Mouse (Mus musculus) granulocyte monocyte progenitor cell, adult 5-6 weeks (primary cell): ENCODE data around the gene Fkbp10. TPM values are rescaled to one million over a fixed set of nuclear protein-coding genes. Genes with fewer than 3 reads are reported as not detected.

Experiments used
- ATAC-seq: replicated peaks from 2 replicates; pipeline ENCODE4 v1.8.0; 2016; ENCODE audit warnings: mild to moderate bottlenecking, moderate TSS enrichment, inconsistent platforms; ENCODE audit not compliant: poor library complexity, severe bottlenecking
- total RNA-seq, 2 experiments: library from RNA; stranded (forward) in 1 of 2; stranded (reverse) in 1 of 2; fragments of 200-712, 200-1000 nt in 1 of 2; fragments of >200 nt in 1 of 2; fragmentation: Nextera tagmentation in 1 of 2; gene quantifications; 2 replicates each; pipeline ENCODE4 v1.2.3; 2014 to 2017

Fkbp10 gene
- total RNA-seq (2014; fragmentation: Nextera tagmentation) (not detected in 2 replicates), total RNA-seq (2017) (not detected in 2 replicates)

DNA sequence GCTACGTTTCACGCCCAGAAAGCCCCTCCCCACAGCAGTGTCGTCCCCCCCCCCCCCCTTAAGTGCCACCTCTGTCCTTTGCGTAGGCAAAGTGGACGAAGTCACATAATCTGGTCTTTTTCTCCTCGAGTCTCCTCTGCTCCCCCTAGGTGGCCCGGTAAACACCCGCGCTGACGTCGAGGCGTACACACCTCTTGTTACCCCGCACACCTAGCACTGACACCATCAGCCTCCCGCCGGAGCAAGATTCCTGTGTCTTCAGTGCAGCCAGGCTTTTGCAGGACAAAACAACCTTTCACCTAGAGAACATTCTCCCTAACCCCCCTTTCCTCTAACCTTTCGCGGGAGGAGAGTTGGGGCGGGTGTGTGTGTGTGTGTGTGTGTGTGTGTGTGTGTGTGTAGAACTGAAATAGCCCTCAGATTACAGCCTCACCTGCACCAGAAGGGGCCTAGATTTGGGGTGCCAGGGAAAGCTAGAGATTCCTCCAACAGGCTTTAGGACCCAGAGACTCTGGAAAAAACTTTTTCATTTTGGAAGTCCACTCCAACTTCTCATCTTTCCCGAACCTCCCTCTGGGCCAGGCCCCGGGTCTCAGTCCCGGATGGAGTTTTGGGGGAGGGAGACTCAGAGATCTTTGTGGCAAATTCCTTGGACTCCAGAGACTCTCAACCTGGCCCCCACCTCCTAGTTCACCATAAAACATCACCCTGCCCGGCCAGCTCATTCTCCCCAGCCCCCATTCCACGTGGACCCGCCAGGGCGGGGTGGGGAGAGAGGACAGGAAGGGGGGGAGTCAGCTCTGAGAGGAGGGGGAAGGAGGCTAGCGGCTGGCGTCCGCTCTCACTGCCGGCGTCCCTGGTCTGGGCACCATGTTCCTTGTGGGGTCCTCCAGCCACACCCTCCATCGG lies at the start of gene Fkbp10:
TSS of gene Fkbp10 (plus strand) at position 784 of the 909 bp plus-strand sequence.
- ATAC-seq = peak; percentile 15; the same call in 1 of the 2 replicates

DNA sequence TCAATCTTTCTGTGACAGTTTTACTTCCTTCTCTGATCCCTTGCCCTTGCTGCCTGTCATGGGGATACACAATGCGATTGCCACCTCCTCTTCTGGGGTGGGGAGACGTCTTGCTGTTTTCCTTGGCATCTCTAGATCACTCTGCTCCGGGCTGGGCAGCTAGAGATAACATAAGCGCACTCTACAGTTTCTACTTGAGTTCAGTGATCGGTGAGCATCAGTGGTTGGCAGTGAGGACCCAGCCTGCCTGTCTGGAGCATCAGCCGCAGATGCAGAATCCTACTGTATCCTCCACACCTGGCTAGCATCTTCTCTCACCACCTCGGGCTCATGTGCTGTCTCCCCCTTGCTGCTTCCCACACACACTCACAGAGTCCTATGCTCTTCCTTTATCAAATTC lies 46.4 kb upstream of the Fkbp10 start:
- no peak; the same call in 1 of the 2 replicates for ATAC-seq

DNA sequence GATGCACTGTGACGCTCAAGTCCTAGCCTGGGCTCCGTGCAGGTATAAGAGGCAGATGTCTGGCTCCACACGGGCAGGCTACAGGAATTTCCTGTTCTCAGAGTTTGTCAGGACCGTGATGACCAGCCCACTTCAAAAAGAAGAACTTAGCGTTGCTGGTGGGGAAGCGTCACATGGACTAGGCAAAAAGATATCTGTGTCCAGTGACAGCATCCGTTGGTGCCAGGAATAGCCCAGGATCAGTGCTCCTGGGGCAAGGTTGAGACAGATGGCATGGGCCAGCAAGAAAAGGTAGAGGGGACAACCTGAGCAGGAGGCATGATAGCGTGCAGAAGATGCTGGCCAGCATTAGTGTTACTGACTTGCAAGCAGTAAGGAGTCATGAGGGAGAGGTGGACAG lies 45.7 kb upstream of the Fkbp10 start:
- 0 out of 2 replicates have a peak, but pooled peaks have one; percentile 34 for ATAC-seq

DNA sequence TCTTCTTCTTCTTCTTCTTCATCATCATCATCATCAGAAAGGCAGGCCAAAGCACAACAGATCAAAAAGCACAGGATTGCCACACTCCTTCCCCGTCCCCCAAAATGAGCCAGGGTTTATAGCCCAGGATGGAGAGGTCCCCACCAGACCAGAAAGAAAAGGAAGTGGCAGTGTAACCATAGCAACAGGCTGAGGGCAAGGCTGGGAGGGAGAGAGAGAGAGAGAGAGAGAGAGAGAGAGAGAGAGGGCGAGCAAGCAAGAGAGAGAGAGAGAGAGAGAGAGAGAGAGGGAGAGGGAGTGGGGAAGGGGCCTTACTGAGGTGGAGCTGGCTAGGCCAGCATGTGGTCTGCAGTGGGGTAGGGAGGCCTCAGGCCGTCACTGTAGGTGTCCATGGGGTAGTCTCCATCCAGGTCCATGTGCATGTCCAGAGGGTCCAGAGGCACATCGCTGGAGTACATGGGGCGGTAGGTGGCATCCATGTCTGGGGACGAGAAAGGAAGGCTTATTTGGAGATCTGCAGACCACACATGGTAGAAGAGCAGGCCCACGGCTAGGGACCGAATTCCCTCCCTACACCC lies 43.4 kb upstream of the Fkbp10 start:
- ATAC-seq = peak; percentile 79

DNA sequence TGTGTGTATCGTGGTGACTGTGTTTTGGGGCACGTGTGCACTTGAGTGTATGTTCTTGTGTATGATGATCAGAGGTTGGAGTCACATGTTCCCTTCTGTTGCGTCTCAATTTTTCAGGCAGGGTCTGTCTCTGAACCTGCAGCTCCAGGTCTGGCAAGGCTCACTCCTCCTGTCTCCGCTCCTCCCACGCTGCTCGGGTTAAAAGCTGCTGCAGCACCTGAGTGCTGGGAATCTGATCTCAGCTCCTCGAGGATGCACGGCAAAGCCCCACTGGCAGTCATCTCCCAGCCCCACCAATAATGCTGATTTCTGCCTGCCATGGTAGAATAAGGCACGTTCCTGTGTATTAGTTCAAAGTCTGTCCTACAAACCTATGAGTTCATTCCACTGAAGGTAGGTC lies 40.4 kb upstream of the Fkbp10 start:
- no peak for ATAC-seq

DNA sequence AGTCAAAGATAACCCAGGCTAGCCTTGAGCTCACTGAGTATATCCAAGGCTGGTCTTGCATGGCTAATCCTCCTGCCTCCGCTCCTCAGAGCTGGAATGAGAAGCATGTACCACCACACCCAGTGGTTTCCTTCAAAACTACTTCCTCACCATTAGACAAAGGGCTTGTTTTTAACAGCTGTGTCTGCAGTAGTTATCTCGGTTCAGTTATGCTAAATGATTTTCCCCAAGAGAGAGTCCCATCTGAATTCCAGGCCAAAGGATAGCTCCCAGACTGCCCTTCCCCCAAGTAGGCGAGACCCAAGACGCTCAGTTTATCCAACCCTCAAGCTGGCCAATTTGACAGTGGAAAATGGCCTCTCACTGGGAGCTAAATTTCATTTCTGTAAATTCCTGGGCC lies 39.5 kb upstream of the Fkbp10 start:
- ATAC-seq = no peak

DNA sequence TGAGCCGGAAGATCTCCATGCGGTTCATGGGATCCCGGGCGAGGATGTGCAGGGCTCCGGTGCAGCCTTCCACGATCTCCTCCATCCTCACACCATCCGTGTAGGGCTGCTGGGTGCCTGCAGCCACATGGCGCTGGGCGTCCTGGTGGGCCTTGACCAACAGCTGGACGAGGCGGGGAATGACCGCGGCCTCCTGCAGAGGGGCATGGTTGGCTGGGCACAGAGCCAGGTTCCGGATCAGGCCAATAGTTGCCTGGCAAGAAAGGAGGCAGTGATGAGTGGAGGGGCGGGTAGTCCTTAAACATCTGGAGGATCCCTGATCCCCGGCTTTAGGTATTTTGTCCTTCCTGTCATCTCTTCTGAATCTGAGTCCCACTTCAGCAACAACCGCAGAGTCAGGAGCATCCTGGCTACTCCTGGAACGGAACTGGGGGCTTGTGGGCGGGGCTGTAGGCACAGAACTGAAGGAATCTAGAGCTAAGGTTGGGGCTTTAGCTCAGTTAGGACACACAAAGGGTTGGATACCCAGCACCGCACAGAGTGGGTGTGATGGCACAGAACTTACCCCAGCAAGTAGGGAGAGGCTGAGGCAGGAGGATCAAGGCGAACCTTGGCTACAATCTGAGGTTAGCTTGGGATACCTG lies 38.6 kb upstream of the Fkbp10 start:
- ATAC-seq = no peak

DNA sequence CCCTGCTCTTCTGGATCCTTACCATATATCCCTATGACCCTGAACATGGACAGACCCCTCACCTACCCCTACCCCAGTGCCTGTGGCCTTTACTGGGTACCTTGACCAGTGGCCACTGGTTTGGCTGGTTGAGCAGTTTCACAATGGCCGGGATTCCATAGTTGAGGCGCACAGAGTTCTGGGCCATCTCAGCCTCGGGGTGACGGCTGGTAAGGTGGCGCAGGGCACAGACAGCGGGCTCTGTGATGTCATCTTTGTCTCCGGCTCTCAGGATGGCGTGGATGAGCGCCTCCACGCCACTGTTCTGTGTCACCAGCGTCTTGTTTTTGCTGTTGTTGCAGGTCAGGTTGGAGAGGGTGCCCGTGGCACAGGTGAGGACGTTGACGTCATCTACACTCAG lies 37.5 kb upstream of the Fkbp10 start:
- ATAC-seq = no peak

DNA sequence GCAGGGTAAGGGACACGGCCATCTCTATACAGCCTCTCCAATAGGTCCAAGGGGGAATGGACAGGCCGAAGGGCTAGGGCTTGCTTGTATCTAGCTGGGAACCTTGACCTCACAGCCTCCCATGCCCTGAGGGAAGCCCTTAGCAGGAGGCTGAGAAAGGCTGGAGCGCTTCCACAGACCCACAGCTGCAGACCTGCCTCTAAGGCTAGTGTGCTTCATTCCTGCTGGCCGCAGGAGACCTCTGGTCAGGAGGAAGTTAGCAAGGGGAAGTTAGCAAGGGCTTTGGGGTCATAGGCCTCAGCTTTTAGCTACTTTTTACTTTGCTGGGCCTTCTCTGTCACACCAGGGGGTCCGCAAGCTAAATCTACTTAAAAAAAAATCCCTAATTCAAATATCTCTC lies 37.1 kb upstream of the Fkbp10 start:
- peak; percentile 68 for ATAC-seq

DNA sequence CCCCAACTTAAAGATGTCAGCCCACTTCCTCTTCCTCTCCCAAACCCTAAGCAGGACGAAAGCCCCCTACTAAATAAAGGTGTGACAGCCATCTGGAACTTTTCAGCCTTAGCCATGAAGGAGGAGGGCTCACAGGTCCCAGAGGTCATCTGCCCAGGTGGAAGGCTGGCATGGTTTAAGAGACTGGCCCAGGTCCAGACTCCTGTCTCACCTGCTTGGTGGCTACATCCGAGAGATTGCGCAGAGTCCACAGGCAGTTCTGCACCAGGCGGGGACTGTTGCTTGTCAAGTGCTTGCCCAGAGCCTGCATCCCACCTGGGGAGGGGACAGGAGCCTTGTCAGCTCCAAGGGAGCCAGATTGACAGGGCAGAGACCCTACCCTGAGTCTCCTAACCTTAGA lies 36.2 kb upstream of the Fkbp10 start:
- ATAC-seq = no peak

DNA sequence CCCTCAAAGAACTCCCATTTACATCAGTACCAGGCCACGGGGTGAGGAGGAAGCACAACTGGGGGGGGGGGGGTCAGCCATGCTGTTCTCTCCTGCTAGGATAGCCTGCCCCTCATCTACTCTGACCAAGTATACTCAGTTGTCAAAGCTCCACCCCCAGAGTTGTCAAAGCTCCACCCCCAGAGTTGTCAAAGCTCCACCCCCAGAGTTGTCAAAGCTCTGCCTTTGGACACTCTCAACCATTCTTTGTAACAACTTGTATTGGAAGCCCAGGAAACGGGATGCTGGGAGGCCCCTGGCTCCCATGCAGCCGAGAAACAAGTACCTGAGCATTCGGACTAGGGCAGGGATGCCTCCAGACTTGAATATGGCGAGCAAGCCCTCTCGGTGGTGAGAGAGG lies 32.8 kb upstream of the Fkbp10 start:
- no peak for ATAC-seq

DNA sequence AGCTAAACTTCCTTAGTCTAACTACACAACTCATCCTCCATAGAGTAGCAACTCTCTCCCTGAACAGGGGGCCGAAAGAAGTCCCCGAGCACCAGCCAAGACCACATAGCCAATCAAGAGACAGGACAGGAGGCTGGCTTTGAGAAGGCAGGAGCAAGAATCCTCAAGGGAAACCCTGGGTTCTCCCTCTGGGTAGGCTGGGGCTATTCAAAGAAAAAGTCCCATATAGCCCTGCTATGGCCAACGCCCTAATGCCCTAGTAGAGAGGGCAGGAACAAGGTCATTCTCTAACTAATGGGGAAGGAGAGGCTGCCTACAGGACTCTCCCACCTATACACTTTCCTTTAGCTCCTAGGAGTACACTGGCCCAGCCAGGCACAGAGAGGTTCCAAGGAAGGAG lies 30.5 kb upstream of the Fkbp10 start:
- ATAC-seq = no peak

DNA sequence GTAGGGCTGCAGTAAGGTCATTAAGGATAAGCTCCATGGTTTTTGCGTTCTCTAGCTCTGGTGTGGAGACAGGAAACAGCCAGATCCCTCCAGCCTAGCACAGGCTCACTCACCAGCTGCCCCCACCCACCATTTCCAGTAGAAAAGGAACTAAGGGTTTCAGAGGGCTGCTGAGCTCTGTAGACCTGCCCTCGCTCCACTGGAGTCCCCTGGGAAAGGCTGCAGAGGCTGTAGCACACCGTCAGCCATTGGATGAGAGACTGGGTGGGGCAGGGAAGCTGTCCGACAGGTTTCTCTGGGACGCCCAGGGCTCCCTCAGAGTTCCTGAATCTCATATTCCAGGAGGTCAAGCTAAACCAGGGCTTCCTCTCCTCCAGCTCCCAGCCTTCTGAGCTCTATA lies 28.9 kb upstream of the Fkbp10 start:
- ATAC-seq = no peak

DNA sequence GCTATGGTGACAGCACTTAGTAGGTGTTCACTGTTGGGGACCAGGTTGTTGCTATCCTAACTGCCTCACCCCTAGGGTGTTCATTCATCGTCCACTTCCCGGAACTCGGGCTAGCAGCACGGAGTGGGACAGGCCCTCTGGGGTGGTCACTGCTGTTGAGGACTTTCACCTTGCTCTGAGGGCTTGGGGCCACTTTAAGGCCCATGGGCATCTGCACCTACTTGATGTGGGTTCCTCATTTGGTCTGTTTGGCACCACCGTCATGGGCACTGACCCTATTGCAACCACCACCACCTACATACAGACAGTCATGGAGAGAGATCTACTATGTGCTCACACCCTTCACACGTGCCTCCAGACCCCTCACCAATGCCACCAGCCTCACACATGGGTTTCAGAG lies 28.4 kb upstream of the Fkbp10 start:
- ATAC-seq = no peak

DNA sequence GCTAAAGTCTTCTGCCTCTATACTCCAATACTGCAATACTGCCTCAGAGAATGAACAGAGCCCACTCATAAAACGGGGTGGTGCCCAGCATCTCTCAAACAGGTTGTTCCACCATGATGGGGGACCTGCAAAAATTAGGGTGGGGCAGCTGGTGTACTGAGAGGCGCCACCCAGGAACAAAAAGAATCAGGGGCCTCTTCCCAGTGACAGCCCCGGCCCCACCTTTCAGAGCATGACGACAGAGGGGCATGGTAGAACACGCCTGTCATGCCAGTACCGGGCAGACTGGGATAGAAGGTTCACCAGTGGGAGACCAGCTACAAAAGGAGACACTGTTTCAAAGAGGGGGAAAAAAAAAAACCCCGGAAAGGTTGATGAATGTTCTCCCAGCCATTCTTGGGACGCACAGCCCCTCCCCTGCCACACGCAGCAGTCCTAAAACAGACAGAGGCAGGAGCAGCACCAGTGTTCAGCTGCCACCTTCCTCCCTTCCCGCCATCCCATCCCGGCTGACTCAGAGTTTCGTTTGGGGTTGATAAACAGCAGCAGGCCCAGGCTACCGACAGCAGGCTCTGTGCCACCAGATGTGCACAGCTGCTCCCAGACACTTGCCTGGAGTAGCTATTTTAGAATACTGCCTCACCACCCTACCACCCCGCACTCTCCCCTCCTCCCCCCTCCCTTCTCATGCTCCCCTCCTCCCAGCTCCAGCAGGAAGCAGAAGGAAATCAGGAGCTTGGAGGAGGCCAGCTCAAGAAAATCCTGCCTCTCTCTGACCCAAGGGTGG lies 27.7 kb upstream of the Fkbp10 start:
- ATAC-seq = no peak

DNA sequence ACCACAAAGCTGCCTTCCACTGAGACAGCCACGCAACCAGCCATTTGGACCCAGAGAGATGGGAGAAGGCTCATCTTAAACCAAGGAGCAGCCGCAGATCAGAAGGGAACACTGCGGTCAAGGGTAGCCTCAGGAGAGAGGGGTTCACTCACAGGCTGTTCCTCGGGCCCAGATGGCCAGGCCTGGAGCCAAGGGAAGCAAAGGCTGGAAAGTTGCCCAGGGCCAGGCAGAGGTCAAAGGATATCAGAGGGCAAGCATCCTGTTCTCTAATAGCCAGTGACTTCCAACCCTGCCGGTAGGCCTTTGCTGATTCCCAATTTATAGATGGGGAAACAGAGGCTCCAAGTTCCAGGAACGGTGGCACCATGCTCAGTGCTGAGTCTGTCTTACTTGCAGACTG lies 26.9 kb upstream of the Fkbp10 start:
- ATAC-seq = no peak

DNA sequence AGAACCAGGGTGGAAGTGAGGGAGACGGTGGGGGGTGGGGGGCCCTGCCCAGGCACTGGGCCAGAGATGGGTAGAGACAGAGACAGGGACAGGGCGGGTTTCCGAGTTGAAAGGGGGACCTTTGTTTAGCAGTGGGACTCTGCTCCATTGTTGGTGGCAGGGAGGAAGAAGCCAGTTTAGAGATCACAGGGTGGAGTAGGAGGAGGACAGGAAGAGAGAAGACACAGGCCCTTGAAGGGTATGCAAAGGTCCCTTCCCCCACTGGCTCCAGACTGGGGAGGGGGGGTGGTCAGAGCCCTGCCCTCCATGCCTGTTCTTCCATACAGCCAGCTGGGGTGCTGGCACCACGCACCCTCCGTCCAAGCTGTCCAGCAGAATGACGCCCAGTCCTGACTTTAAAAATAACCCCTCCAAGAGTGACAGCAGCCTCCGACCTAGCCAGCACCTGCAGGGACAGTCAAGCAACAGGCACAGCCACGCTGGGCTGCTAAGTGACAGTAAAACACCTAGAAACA lies 25.5 kb upstream of the Fkbp10 start:
- ATAC-seq = no peak

DNA sequence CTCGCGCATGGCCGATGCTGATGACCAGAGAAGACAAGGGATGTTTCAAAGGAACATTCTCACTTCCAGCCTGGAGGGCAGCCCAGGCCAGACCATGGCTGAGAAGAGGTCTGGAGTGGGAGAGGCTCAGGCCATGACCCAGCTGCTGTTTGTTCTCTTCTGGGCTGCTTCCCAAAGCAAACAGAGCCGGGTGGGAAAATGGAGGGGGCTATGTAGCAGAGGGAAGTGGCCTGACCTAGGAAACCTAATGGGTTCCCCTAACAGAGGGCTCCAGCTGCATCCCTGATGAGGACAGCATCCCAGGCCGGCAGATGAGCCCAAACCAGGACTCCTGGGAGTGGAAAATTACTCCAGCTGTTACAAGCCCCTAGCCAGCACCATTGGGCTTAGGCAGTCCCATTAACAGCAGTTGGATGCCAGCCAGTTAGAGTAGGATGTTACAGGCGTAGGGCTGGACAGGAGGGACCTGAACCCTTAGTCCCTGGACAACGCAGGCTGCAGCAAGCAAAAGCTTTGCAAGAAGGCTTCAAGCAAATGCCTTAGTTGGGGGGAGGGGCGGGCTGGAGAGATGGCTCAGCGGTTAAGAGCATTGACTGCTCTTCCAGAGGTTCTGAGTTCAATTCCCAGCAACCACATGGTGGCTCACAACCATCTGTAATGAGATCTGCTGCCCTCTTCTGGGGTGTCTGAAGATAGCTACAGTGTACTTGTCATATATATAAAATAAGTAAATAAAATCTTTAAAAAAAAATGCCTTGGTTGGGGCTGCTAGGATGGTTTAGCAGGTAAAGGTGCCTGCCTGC lies 24.2 kb upstream of the Fkbp10 start:
- no peak for ATAC-seq

DNA sequence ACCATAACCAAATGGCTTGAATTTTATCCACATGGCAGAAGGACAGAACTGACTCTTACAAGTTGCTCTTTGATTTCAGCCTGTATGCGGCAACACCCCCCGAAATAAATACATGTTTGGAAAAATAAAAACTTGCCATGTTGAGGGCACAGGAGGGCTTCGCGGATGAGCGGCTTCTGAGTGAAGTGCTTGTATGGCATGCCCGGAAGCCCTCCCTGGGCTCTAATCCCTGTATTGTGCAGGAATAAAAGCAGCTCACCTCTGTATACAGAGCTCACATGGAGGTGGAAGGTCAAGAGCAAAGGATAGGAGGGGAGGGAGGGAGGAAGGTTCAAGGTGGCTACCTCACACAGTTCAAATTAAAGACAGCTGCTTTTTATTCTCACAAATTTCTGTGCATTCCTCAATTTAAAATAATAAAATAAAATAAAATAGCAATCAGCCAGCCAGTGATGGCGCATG lies 23.6 kb upstream of the Fkbp10 start:
- ATAC-seq = no peak
